Mouse (Mus musculus) neural tube, embryonic 14.5 days (tissue): ENCODE measurements around the gene Furin. TPM values are rescaled to one million over a fixed set of nuclear protein-coding genes. Genes with fewer than 3 reads are reported as not detected.

Experiments used
- ATAC-seq: fragments of 200-750 bp; cut with Nextera tagmentation; 2 replicates; pipeline ENCODE4 v1.8.0; 2017; ENCODE audit warnings: low read depth, mild to moderate bottlenecking, moderate TSS enrichment, moderate library complexity
- H3K27ac ChIP-seq: fragments of 300-500 bp; sonication (generic); 2 replicates; pipeline ENCODE4 v1.5.1; 2014; ENCODE audit warnings: low read depth, mild to moderate bottlenecking, control low read depth, low read length, moderate library complexity, mixed read lengths
- H3K27me3 ChIP-seq: fragments of 300-500 bp; sonication (generic); 2 replicates; pipeline ENCODE4 v1.6.1; 2014; ENCODE audit warnings: low read length; ENCODE audit not compliant: control insufficient read depth, insufficient read depth
- H3K36me3 ChIP-seq: fragments of 300-500 bp; sonication (generic); 2 replicates; pipeline ENCODE4 v1.6.1; 2014; ENCODE audit warnings: low read length, mixed read lengths; ENCODE audit not compliant: control insufficient read depth, insufficient read depth
- H3K4me1 ChIP-seq: fragments of 300-500 bp; sonication (generic); 2 replicates; pipeline ENCODE4 v1.6.1; 2014; ENCODE audit warnings: low read length; ENCODE audit not compliant: control insufficient read depth, insufficient read depth
- H3K4me2 ChIP-seq: fragments of 300-500 bp; sonication (generic); 2 replicates; pipeline ENCODE4 v1.6.1; 2014; ENCODE audit warnings: mild to moderate bottlenecking, low read depth, low read length, control low read depth
- H3K4me3 ChIP-seq: fragments of 300-500 bp; sonication (generic); 2 replicates; pipeline ENCODE4 v1.5.1; 2014; ENCODE audit warnings: low read depth, low read length, control low read depth, mixed read lengths
- H3K9ac ChIP-seq: fragments of 300-500 bp; sonication (generic); replicated peaks from 2 replicates; pipeline ENCODE4 v1.6.1; 2014; ENCODE audit warnings: low read depth, mild to moderate bottlenecking, control low read depth, low read length, mixed read lengths
- H3K9me3 ChIP-seq: fragments of 300-500 bp; sonication (generic); 2 replicates; pipeline ENCODE4 v1.6.1; 2016; ENCODE audit warnings: low read length; ENCODE audit not compliant: control insufficient read depth
- WGBS: fragments of 180-500 bp; shearing (Covaris S2); extraction: QIAGEN DNeasy Blood & Tissue Kit; methylation state at CpG from one replicate; pipeline ENCODE4 v1.1.7; 2014; 5-methylcytosine and 5-hydroxymethylcytosine counted together
- polyA plus RNA-seq: library from polyadenylated mRNA; unstranded; fragments of >200 nt; fragmentation: Nextera tagmentation; extraction: Ambion mirVana; gene quantifications from 2 replicates; pipeline ENCODE4 v1.2.1, GENCODE M21; 2014

The Furin gene
- polyA plus RNA-seq, 1 experiment from 2014 or later: 5.3 TPM

DNA sequence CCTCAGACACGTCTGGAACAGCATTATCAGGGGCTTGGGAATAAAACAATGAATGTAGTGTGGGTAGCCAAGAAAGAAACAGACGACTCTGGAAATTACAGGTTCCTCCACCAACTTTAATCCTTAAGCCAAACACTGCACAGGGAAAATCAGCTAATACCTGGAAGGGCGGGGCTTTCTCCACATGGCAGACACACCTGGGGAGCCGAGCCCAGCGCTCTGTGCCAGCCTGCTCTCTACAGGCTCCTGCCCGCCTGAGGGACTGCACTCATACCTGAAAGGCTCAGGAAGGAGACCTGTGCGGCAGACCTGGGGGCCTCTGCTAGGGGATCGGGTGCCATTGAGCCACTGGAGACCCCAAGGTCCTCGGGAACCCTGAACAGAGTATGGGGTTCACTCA is 2.5 kb upstream of the Furin start:
- no peak overlapping the region for H3K27ac ChIP-seq
- no peak for ATAC-seq
- WGBS: 81% methylated on average over 9 of the region's 9 CpGs

GRCm38 (mm10) chr7:80406186-80406585 is 950 bp upstream of the Furin start:
- 88% methylated on average over 3 of the region's 3 CpGs for WGBS
- H3K4me2 ChIP-seq: no peak overlapping the region
- no peaks in the 10 kb centered on the region for H3K36me3 ChIP-seq
- no peak overlapping the region for H3K4me3 ChIP-seq
- no peaks in the 10 kb centered on the region for H3K9me3 ChIP-seq
- H3K4me1 ChIP-seq: peaks cover 5% of the 10 kb centered on the region
- no peak overlapping the region for H3K27ac ChIP-seq
- H3K9ac ChIP-seq: no peak overlapping the region
- no peaks in the 10 kb centered on the region; the same call in 1 of the 2 replicates for H3K27me3 ChIP-seq
- no peak for ATAC-seq

More for the DNA sequence above, 2.5 kb upstream of the Furin start:
- Histone ChIP-seq H3K27me3 (no peaks in the 10 kb centered on the region), H3K36me3 (no peaks in the 10 kb centered on the region), H3K4me3 (no peak overlapping the region), H3K9ac (no peak overlapping the region), H3K4me2 (no peak overlapping the region), H3K9me3 (no peaks in the 10 kb centered on the region), H3K4me1 (no peaks in the 10 kb centered on the region)

GRCm38 (mm10) chr7:80404101-80404894 is 938 bp downstream of the Furin start:
- WGBS: 73% methylated on average over 7 of the region's 7 CpGs
- H3K9me3 ChIP-seq: no peaks in the 10 kb centered on the region
- no peak for ATAC-seq
- peaks cover 16% of the 10 kb centered on the region for H3K4me1 ChIP-seq
- H3K4me3 ChIP-seq: no peak overlapping the region
- no peaks in the 10 kb centered on the region for H3K36me3 ChIP-seq
- no peak overlapping the region for H3K9ac ChIP-seq
- no peak overlapping the region for H3K27ac ChIP-seq
- no peaks in the 10 kb centered on the region; the same call in 1 of the 2 replicates for H3K27me3 ChIP-seq
- H3K4me2 ChIP-seq: no peak overlapping the region

DNA sequence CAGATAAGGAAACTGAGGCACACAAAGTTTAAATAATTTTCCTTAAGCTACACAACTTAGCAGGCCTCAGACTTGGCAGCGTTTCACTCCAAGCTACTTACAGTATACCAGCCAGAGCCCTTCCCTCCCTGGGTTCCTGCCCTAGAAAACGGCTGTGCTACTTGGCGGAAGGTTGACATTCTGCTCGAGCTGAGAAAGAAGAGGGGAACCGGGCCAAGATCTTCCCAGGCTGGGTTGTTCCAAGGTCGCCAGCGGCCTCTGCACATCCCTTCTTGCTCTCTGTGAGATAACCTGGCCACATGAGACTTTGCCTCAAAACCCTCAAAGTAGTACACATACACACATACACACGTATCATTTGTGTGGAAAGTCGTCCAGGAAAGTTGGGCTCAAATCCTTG is 1.7 kb downstream of the Furin start:
- Histone ChIP-seq H3K36me3 (no peaks in the 10 kb centered on the region), H3K4me3 (peak overlapping the region; percentile 82), H3K4me2 (peak overlapping the region; percentile 92; the same call in 1 of the 2 replicates), H3K4me1 (peaks cover 18% of the 10 kb centered on the region), H3K9ac (no peak overlapping the region), H3K27me3 (no peaks in the 10 kb centered on the region; the same call in 1 of the 2 replicates), H3K9me3 (no peaks in the 10 kb centered on the region), H3K27ac (no peak overlapping the region)
- WGBS: 51% methylated on average over 9 of the region's 9 CpGs
- ATAC-seq: no peak

DNA sequence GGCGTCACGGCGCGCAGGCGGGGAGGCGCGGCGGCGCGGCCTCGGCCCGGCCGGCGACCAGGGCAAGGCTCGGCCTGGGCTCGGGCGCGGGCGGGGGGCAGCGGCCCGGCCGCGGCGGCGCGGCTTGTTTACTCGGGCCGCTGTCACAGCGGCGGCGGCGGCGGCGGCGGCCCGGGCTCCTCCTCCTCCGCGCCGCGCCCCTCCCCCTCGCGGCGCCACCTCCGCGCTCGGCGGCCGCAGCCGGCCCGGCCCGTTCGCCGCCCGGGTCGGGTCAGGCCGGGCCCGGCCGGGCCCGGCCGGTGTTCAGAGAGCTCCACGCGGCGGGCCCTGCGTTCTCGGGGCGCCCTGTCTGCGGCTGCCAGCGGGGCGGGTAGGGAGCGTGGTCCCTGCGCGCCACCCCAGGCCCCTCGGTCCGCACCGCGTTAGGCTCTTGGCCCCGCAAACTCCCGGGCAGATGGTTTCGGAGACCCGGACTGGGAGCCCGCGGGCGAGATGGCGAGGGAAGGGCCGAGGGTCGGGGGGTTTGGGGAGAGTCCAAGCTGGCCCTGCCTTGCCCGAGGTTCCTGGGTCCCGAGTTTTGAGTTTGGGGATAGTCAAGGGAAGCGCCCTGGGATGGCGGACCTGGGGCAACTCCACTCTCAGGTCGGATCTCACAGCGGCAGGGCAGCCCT is 2.5 kb downstream of the Furin start:
- peak overlapping the region; percentile 82 for H3K4me3 ChIP-seq
- peak overlapping the region; percentile 93 for H3K9ac ChIP-seq
- H3K4me2 ChIP-seq: peak overlapping the region; percentile 92
- H3K9me3 ChIP-seq: no peaks in the 10 kb centered on the region
- under 1% methylated on average over 50 of the region's 92 CpGs for WGBS
- peaks cover 18% of the 10 kb centered on the region for H3K4me1 ChIP-seq
- ATAC-seq: peak; percentile 76
- 0 out of 2 replicates have a peak, but pooled peaks cover 1% of the 10 kb centered on the region for H3K36me3 ChIP-seq
- peak overlapping the region; percentile 72 for H3K27ac ChIP-seq
- no peaks in the 10 kb centered on the region; the same call in 1 of the 2 replicates for H3K27me3 ChIP-seq

DNA sequence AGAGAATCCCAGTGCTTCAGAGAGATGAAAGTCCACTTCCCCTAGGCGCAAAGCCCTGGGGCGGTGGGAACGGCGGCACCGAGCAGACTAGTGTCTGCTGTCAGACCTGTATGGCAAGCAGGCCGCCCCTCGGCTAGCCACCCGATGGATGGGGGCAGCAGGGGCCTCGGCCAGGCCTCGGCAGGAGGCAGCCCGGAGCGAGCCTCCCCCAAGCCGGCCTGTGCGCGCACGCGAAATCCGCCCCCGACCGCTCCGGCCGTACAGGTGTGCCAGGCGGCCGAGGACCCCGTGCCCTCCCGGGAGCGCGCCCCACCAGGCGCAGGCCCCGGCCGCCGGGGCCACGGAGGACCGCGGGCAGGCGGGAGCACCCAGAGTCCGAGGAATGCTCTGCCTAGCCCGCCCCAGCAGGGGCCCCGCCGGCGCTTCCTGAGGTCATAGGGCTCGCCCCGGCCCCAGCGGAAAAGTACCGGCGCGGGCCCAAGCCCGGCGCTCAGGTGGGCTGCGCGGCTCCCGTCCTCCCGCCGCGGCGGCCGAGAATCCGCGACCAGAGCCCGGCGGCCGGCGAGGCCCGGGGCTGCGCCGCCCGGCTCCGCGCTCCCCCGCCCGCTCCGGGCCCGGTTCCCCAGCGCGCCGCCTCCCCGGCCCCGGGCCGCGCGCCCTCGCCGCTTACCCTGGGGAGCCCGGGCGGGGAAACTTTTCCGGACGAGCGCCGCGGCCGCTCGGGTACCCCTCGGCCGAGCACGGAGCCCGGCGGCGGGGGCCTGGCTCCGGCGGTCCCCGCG is 3.2 kb downstream of the Furin start:
- Histone ChIP-seq H3K9ac (peak overlapping the region; percentile 93), H3K27ac (peak overlapping the region; percentile 72), H3K9me3 (no peaks in the 10 kb centered on the region), H3K4me2 (peak overlapping the region; percentile 92), H3K36me3 (0 out of 2 replicates have a peak, but pooled peaks cover 5% of the 10 kb centered on the region), H3K4me3 (peak overlapping the region; percentile 82), H3K27me3 (no peaks in the 10 kb centered on the region; the same call in 1 of the 2 replicates), H3K4me1 (peaks cover 18% of the 10 kb centered on the region)
- under 1% methylated on average over 45 of the region's 102 CpGs for WGBS
- peak; percentile 55 for ATAC-seq

- peak overlapping the region; percentile 92 for H3K4me2 ChIP-seq
- peaks cover 18% of the 10 kb centered on the region for H3K4me1 ChIP-seq
- peak overlapping the region; percentile 93 for H3K9ac ChIP-seq
- 30% methylated on average over 5 of the region's 5 CpGs for WGBS
- no peak for ATAC-seq
- H3K9me3 ChIP-seq: no peaks in the 10 kb centered on the region
- H3K27me3 ChIP-seq: no peaks in the 10 kb centered on the region; the same call in 1 of the 2 replicates
- no peak overlapping the region for H3K27ac ChIP-seq
- H3K36me3 ChIP-seq: 0 out of 2 replicates have a peak, but pooled peaks cover 9% of the 10 kb centered on the region
- peak overlapping the region; percentile 82 for H3K4me3 ChIP-seq
Measured at GRCm38 (mm10) chr7:80401041-80401859, 4.0 kb downstream of the Furin start.

DNA sequence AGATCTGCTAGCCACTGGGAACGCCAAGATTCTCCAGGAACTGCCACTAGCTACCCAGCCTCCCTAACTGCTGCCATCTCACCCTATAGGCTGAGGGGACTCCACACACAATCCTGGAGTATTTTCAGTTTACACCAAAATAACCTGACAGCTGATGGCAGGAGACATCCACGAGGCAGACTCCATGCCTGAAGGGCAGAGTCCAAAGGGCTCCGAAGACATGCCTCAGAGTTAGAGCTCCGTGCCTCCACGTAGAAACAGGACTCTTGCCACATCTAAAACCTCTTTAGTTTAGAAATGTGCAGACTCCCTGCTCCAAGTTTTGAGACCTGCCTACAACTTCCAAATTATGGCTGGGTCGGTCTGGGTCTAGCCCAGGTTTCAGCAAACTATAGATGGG is 4.7 kb downstream of the Furin start:
- H3K4me3 ChIP-seq: no peak overlapping the region
- no peak overlapping the region; the same call in 1 of the 2 replicates for H3K4me2 ChIP-seq
- H3K9ac ChIP-seq: no peak overlapping the region

More for the DNA sequence above, 4.7 kb downstream of the Furin start:
- whole genome bisulfite sequencing: 88% methylated on average over 6 of the region's 6 CpGs
- Histone ChIP-seq H3K27me3 (no peaks in the 10 kb centered on the region; the same call in 1 of the 2 replicates), H3K9me3 (no peaks in the 10 kb centered on the region), H3K27ac (no peak overlapping the region), H3K4me1 (peaks cover 18% of the 10 kb centered on the region), H3K36me3 (0 out of 2 replicates have a peak, but pooled peaks cover 9% of the 10 kb centered on the region)
- no peak for ATAC-seq
